Mouse (Mus musculus) neural tube, embryonic 15.5 days (tissue): ENCODE measurements at regions not wholly inside any gene's neighbourhood (a gene's known extent, or its start where the extent isn't known, plus 50 kb on each side); places are given as distances from the start of the nearest gene placed in this dataset.

Experiments used
- ATAC-seq: fragments of 200-750 bp; cut with Nextera tagmentation; 2 replicates; pipeline ENCODE4 v1.8.0; 2017; ENCODE audit warnings: mild to moderate bottlenecking, moderate TSS enrichment, moderate library complexity; ENCODE audit not compliant: low FRiP score
- H3K27ac ChIP-seq: fragments of 300-500 bp; sonication (generic); replicated peaks from 2 replicates; pipeline ENCODE4 v1.5.1; 2015; ENCODE audit warnings: mild to moderate bottlenecking, inconsistent platforms
- H3K27me3 ChIP-seq: fragments of 300-500 bp; sonication (generic); replicated peaks from 2 replicates; pipeline ENCODE4 v1.6.1; 2015; ENCODE audit warnings: inconsistent platforms
- H3K36me3 ChIP-seq: fragments of 300-500 bp; sonication (generic); 2 replicates; pipeline ENCODE4 v1.6.1; 2015; ENCODE audit warnings: inconsistent platforms
- H3K4me1 ChIP-seq: fragments of 300-500 bp; sonication (generic); 2 replicates; pipeline ENCODE4 v1.6.1; 2015; ENCODE audit warnings: inconsistent platforms
- H3K4me2 ChIP-seq: fragments of 300-500 bp; sonication (generic); 2 replicates; pipeline ENCODE4 v1.6.1; 2015; ENCODE audit warnings: inconsistent platforms, mild to moderate bottlenecking, moderate library complexity
- H3K4me3 ChIP-seq: fragments of 300-500 bp; sonication (generic); replicated peaks from 2 replicates; pipeline ENCODE4 v1.5.1; 2015; ENCODE audit warnings: mild to moderate bottlenecking, inconsistent platforms
- H3K9ac ChIP-seq: fragments of 300-500 bp; sonication (generic); replicated peaks from 2 replicates; pipeline ENCODE4 v1.6.1; 2015; ENCODE audit warnings: mild to moderate bottlenecking, inconsistent platforms
- H3K9me3 ChIP-seq: fragments of 300-500 bp; sonication (generic); replicated peaks from 2 replicates; pipeline ENCODE4 v1.6.1; 2016; ENCODE audit warnings: inconsistent platforms
- WGBS: fragments of 180-500 bp; shearing (Covaris S2); methylation state at CpG from one replicate; pipeline ENCODE4 v1.1.7; 2015; ENCODE audit warnings: mixed read lengths; 5-methylcytosine and 5-hydroxymethylcytosine counted together

DNA sequence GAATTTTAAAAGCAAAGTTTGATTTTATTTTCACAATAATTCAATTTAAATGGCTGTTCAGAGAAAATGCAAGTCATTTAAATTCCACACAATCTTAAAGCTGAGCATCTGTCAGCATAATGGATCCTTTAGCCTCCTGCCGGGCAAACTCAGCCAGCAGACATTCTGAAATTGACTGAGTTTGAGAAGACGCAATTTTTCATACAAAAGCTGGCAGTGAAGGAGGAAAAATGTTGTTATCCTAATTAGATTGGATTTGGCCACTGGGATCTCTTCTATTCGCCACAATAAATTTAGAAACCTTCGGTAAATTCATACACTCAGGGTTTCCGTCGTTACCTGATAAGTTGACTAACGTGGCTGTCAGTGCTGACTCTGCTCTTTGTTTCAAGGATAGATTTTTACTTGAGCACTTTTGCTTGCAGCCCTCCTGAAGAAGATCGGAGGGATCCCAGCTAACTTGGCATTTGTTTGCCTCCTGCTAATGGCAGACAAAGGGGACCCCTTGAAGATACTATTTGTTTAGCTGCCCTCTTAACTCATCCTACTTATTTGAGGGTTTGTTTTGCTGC, 244.9 kb upstream of the Fsip2 start:
- no peak overlapping the region for H3K9ac ChIP-seq
- no peak overlapping the region for H3K4me3 ChIP-seq
- no peaks in the 10 kb centered on the region for H3K4me1 ChIP-seq
- H3K27me3 ChIP-seq = no peaks in the 10 kb centered on the region
- H3K9me3 ChIP-seq = no peaks in the 10 kb centered on the region
- peak overlapping the region; percentile 41 for H3K4me2 ChIP-seq
- H3K27ac ChIP-seq = no peak overlapping the region
- ATAC-seq = 0 out of 2 replicates have a peak, but pooled peaks have one; percentile 41
- no peaks in the 10 kb centered on the region for H3K36me3 ChIP-seq
- 32% methylated on average over 8 of the region's 8 CpGs for WGBS

- WGBS = 80% methylated on average over 2 of the region's 2 CpGs
- Histone ChIP-seq H3K9ac (no peak overlapping the region), H3K4me1 (no peaks in the 10 kb centered on the region), H3K27me3 (no peaks in the 10 kb centered on the region), H3K27ac (no peak overlapping the region), H3K4me2 (no peak overlapping the region), H3K36me3 (no peaks in the 10 kb centered on the region), H3K9me3 (no peaks in the 10 kb centered on the region), H3K4me3 (no peak overlapping the region)
- ATAC-seq = no peak
Observed at GRCm38 (mm10) chr2:82701851-82702250, 241.6 kb upstream of the Fsip2 start.

GRCm38 (mm10) chr2:82715773-82716172, 227.7 kb upstream of the Fsip2 start:
- Histone ChIP-seq H3K4me1 (no peaks in the 10 kb centered on the region), H3K4me3 (no peak overlapping the region), H3K27ac (no peak overlapping the region), H3K4me2 (no peak overlapping the region), H3K27me3 (no peaks in the 10 kb centered on the region), H3K9me3 (no peaks in the 10 kb centered on the region), H3K36me3 (no peaks in the 10 kb centered on the region), H3K9ac (no peak overlapping the region)
- no peak for ATAC-seq
- WGBS = 81% methylated on average over 3 of the region's 3 CpGs
